ENCODE assay signal across 18 mouse cellular contexts in the genomic region with DNA sequence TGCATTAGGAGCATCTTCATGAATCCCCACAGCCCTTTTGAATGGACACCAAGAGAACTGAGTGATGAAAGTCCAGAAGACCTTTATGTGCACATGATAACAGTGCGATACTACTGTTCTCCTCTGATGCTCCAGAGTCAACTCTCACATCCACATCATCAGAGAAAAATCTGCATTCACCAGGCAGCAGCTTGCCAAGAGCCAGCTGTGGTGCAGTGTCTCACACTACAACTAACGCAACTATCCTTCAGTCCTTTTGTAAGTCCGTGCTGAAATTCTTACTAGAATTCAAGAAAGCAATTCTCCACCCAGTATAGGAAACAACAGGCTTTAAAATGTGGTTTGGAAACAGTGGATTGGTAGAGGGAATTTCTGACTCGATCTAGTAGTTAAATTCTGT.
"Had no signal": no experiment of that assay in that cellular context is flagged by ENCODE, and none has a peak within 500 bp of the region (broad histone marks: within the 10 kb centered on the region; RNA-seq: fewer than 3 reads in every experiment).

No protein-coding gene starts in this region.

- H3K4me2 ChIP-seq: limb, embryonic 15.5 days; liver, embryonic 12.5 days; midbrain, embryonic 12.5 days; neural tube, embryonic 13.5 days; neural tube, embryonic 15.5 days had no signal

- H3K9me3 ChIP-seq: limb, embryonic 15.5 days; liver, embryonic 12.5 days; midbrain, embryonic 10.5 days; midbrain, embryonic 12.5 days; neural tube, embryonic 13.5 days; neural tube, embryonic 15.5 days had no signal

- H3K4me3 ChIP-seq: limb, embryonic 15.5 days; liver, embryonic 12.5 days; midbrain, embryonic 10.5 days; midbrain, embryonic 12.5 days; myocyte; neural tube, embryonic 13.5 days; neural tube, embryonic 15.5 days had no signal

- H3K9ac ChIP-seq: limb, embryonic 15.5 days; liver, embryonic 12.5 days; liver, embryonic 14.5 days; midbrain, embryonic 12.5 days; neural tube, embryonic 13.5 days; neural tube, embryonic 15.5 days had no signal

- H3K27me3 ChIP-seq: limb, embryonic 15.5 days; liver, embryonic 12.5 days; midbrain, embryonic 12.5 days; neural tube, embryonic 13.5 days; neural tube, embryonic 15.5 days had no signal

- H3K36me3 ChIP-seq: liver, embryonic 12.5 days; midbrain, embryonic 10.5 days; midbrain, embryonic 12.5 days had no signal

- DNase-seq: midbrain, embryonic 14.5 days; retina, postnatal 1 day; right cerebral cortex, adult 18-20 months; right cerebral cortex, postnatal 25 days; right cerebral cortex, postnatal 4 days; spleen, adult 18-20 months; thymus, adult 18-20 months; thymus, postnatal 14 days; thymus, postnatal 36 days had no signal

- ATAC-seq: liver, embryonic 12.5 days; midbrain, embryonic 16.5 days had no signal

- H3K4me1 ChIP-seq: limb, embryonic 15.5 days; liver, embryonic 12.5 days; midbrain, embryonic 10.5 days; midbrain, embryonic 12.5 days; neural tube, embryonic 13.5 days; neural tube, embryonic 15.5 days had no signal

- H3K27ac ChIP-seq: limb, embryonic 15.5 days; liver, embryonic 12.5 days; liver, embryonic 14.5 days; midbrain, embryonic 10.5 days; midbrain, embryonic 12.5 days; neural tube, embryonic 13.5 days; neural tube, embryonic 15.5 days had no signal
